Mouse (Mus musculus) kidney, postnatal 0 days (tissue): ENCODE data around the gene Hist2h2ac. TPM values are rescaled to one million over a fixed set of nuclear protein-coding genes. Genes with fewer than 3 reads are reported as not detected.
A peak's percentile ranks its signal among the peaks of the same experiment; 100 is the strongest.

Source experiments
- ATAC-seq: fragments of 200-750 bp; cut with Nextera tagmentation; replicated peaks from 2 replicates; pipeline ENCODE4 v1.8.0; 2017; ENCODE audit warnings: low read depth, moderate number of reproducible peaks, moderate TSS enrichment, moderate library complexity; ENCODE audit not compliant: low FRiP score
- DNase-seq: peaks from one replicate; pipeline ENCODE4 v3.0.0-alpha.2; 2016; ENCODE audit warnings: low spot score
- H3K27ac ChIP-seq: fragments of 300-500 bp; sonication (generic); 2 replicates; pipeline ENCODE4 v1.5.1; 2014; ENCODE audit warnings: mild to moderate bottlenecking
- H3K27me3 ChIP-seq: fragments of 300-500 bp; sonication (generic); 2 replicates; pipeline ENCODE4 v1.6.1; 2014; ENCODE audit warnings: low read length, mixed read lengths; ENCODE audit not compliant: insufficient read depth
- H3K36me3 ChIP-seq: fragments of 300-500 bp; sonication (generic); 2 replicates; pipeline ENCODE4 v1.6.1; 2014; ENCODE audit warnings: low read length, mixed read lengths; ENCODE audit not compliant: insufficient read depth
- H3K4me1 ChIP-seq: fragments of 300-500 bp; sonication (generic); replicated peaks from 2 replicates; pipeline ENCODE4 v1.6.1; 2014; ENCODE audit warnings: antibody characterized with exemption, low read length, mixed read lengths; ENCODE audit not compliant: insufficient read depth
- H3K4me2 ChIP-seq: fragments of 300-500 bp; sonication (generic); 2 replicates; pipeline ENCODE4 v1.6.1; 2014; ENCODE audit warnings: mild to moderate bottlenecking, low read length, moderate library complexity, mixed read lengths
- H3K4me3 ChIP-seq: fragments of 300-500 bp; sonication (generic); replicated peaks from 2 replicates; pipeline ENCODE4 v1.5.1; 2014; ENCODE audit warnings: low read depth, low read length
- H3K9ac ChIP-seq: fragments of 300-500 bp; sonication (generic); 2 replicates; pipeline ENCODE4 v1.6.1; 2014; ENCODE audit warnings: low read depth, low read length
- H3K9me3 ChIP-seq: fragments of 300-500 bp; sonication (generic); replicated peaks from 2 replicates; pipeline ENCODE4 v1.6.1; 2016; ENCODE audit warnings: low read length, inconsistent platforms, mixed read lengths
- CTCF ChIP-seq: IDR thresholded peaks from 2 replicates; pipeline ENCODE4 v1.5.1; 2016; ENCODE audit warnings: antibody characterized with exemption, low read depth, mild to moderate bottlenecking, moderate library complexity
- WGBS: fragments of 180-500 bp; shearing (Covaris S2); extraction: QIAGEN DNeasy Blood & Tissue Kit; methylation state at CpG from one replicate; pipeline ENCODE4 v1.1.7; 2014; 5-methylcytosine and 5-hydroxymethylcytosine counted together
- polyA plus RNA-seq: library from polyadenylated mRNA; unstranded; fragments of >200 nt; fragmentation: Nextera tagmentation; extraction: Ambion mirVana; gene quantifications from 2 replicates; pipeline ENCODE4 v1.2.1, GENCODE M21; 2015

Gene Hist2h2ac
- polyA plus RNA-seq, 1 experiment from 2014 or later: 7.5 TPM

DNA sequence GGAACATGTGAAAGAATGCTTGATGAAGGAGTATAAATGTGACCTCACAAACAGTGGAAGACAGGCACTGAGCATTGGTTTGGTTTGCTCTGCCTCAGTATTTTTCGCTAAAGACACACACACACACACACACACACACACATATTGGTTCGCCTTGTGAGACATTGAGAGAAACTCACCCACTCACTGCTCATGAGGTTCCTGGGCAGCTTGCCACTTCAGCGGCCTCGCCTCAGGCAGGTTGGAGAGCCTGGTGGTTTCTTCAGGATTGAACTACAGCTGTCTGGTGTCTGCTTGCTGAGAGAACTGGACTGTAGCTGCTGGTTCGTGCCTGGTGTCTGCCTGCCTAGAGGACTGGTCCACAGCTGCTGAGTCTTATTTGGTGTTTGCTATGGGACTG is 39.5 kb upstream of the Hist2h2ac start:
- no peak for TF ChIP-seq CTCF
- 92% methylated on average over 5 of the region's 5 CpGs for WGBS
- Histone ChIP-seq H3K4me3 (no peak overlapping the region), H3K9me3 (no peaks in the 10 kb centered on the region), H3K36me3 (no peaks in the 10 kb centered on the region), H3K4me2 (no peak overlapping the region), H3K9ac (no peak overlapping the region), H3K27ac (no peak overlapping the region), H3K4me1 (peaks cover 9% of the 10 kb centered on the region; the same call in 1 of the 2 replicates), H3K27me3 (no peaks in the 10 kb centered on the region)
- ATAC-seq: no peak
- no peak for DNase-seq

DNA sequence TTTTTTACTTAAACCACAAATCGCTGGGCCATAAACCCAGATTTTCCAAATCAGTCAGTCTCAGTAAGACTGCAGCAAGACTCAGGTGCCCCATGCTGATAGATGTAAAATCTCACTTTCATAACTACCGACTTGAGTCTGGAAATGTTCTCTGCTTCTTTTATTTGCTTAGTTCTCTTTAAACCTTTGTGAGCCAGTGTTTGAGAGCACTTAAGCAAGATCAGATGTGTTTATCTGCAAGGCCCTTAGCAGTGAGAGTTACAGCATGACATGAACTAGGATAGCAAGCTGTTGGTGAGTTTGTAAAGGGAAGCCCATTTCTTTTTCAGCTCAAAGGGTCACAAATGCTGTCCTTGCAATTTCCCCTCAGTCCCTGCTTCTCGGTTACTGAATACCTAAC is 36.5 kb upstream of the Hist2h2ac start:
- ATAC-seq (no peak), DNase-seq (no peak)
- H3K27me3 ChIP-seq: no peaks in the 10 kb centered on the region
- no peak overlapping the region for H3K27ac ChIP-seq
- H3K36me3 ChIP-seq: no peaks in the 10 kb centered on the region
- H3K9me3 ChIP-seq: no peaks in the 10 kb centered on the region
- no peak overlapping the region for H3K4me2 ChIP-seq
- no peak for TF ChIP-seq CTCF
- H3K4me3 ChIP-seq: no peak overlapping the region
- H3K4me1 ChIP-seq: peaks cover 3% of the 10 kb centered on the region; the same call in 1 of the 2 replicates
- no peak overlapping the region for H3K9ac ChIP-seq
- 83% methylated on average over 3 of the region's 3 CpGs for WGBS

DNA sequence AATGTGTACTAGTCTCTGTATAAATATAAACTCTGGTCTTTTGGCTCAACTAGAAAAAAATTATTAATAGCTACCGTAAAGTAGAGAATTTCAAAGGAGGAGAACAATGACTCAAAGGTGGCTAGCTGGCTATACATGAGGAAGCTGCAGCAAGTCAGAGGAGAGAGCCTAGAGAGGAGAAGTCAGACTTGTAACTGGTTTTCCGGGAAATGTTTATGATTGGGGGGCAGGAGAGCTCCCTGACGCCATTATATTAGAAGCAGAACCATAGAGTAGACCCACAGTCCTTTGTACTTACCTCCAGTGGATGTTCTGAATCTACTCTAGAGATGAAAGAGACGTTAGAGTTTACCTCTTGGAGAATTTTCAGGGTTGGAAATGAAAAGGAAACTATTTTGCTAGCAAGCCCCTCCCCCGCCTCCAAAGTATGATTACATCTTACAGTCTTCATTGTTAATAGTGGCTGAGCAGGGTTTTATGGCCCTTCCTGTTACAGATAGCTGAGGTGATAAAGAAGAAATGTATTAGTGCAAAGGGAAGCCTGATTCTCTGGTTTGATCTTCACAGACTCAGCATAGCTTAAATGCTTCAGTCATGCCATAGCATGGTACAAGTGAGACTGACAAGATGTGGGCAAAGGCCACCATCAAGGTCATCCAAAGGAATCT is 35.4 kb upstream of the Hist2h2ac start:
- H3K4me2 ChIP-seq: no peak overlapping the region

DNA sequence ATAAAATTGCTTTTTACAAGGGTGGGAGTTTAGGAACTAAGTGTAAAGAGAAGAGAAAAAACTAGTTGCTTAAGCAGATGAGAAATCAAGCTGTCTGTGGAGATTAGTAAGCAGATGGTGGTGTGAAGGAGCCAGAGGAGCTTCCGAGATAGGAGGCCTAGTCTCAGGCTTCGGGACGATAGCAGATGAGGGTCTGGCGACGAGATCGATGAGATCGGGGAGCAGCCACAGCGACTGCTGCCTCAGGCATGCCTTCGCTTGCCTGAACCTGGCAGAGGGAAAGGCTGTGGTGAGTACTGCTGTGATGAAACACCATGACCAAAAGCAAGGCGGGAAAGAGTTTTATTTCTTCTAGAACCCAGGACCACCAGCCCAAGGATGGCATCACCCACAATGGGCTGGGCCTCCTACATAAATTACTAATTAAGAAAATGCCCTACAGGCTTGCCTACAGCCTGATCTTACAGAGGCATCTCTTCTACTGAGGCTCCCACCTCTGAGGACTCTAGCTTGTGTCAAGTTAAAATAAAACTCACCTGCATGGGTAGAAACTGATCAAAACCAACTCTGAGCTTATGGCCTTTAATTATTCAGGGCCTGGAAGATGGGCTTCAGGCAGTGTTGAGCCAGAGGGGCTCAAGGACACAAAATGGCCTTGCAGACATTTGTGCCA is 34.1 kb upstream of the Hist2h2ac start:
- whole genome bisulfite sequencing: 56% methylated on average over 10 of the region's 10 CpGs
- ATAC-seq (no peak), DNase-seq (peak; percentile 32)
- Histone ChIP-seq H3K4me3 (no peak overlapping the region), H3K4me1 (no peaks in the 10 kb centered on the region), H3K9me3 (no peaks in the 10 kb centered on the region), H3K36me3 (no peaks in the 10 kb centered on the region), H3K9ac (no peak overlapping the region), H3K27me3 (no peaks in the 10 kb centered on the region), H3K27ac (no peak overlapping the region), H3K4me2 (no peak overlapping the region)
- TF ChIP-seq CTCF: no peak

More for the DNA sequence above, 35.4 kb upstream of the Hist2h2ac start:
- Histone ChIP-seq H3K9me3 (no peaks in the 10 kb centered on the region), H3K4me3 (no peak overlapping the region), H3K9ac (no peak overlapping the region), H3K4me1 (no peaks in the 10 kb centered on the region), H3K27ac (peak overlapping the region; percentile 22; the same call in 1 of the 2 replicates), H3K27me3 (no peaks in the 10 kb centered on the region), H3K36me3 (no peaks in the 10 kb centered on the region)
- no peak for DNase-seq
- ATAC-seq: no peak
- no peak for TF ChIP-seq CTCF
- 66% methylated on average over 5 of the region's 5 CpGs for WGBS

DNA sequence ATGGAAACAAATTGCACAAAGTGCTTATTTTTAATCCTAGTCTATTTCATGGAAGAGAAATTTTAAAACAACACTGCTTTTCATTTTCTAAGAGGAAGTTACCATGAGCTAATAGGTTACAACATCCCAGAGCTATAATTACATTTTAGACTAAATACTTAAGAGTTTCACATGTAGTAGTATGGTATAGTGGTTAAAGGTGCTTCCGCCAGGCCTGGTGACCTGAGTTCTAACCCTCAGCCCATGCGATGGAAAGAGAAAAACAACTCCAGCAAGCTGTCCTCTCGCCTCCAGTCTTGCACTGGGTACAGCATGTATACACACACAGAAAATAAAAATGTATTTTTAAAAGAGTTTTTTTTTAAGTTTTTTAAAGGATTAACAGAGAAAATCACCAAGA is 31.1 kb upstream of the Hist2h2ac start:
- 89% methylated on average over 3 of the region's 3 CpGs for WGBS
- no peak overlapping the region for H3K9ac ChIP-seq
- no peak for TF ChIP-seq CTCF
- H3K4me1 ChIP-seq: no peaks in the 10 kb centered on the region; the same call in 1 of the 2 replicates
- H3K27ac ChIP-seq: no peak overlapping the region
- H3K4me3 ChIP-seq: no peak overlapping the region
- DNase-seq: no peak
- H3K4me2 ChIP-seq: no peak overlapping the region
- H3K9me3 ChIP-seq: no peaks in the 10 kb centered on the region
- ATAC-seq: no peak
- H3K27me3 ChIP-seq: no peaks in the 10 kb centered on the region
- H3K36me3 ChIP-seq: no peaks in the 10 kb centered on the region

DNA sequence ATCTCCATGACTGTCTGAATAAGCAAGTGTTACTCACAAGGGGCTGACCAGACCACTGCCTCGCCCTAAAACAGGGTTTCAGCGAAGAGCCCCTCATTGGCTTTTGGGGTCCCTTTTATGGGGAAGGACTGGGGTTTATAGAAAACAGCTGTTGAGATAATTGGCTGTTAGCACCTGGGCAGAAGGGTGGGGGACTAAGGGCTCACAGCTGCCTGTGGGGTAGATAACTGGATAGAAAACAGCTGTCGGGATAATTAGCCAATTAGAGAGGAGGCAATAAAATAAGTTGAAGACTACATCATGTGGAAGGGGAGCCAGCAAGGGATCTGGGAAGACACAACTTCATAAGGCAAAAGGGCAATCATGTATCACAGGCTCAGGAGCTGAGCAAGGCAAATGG is 30.2 kb upstream of the Hist2h2ac start:
- no peak for TF ChIP-seq CTCF
- no peaks in the 10 kb centered on the region for H3K36me3 ChIP-seq
- ATAC-seq (no peak), DNase-seq (no peak)
- H3K4me1 ChIP-seq: no peaks in the 10 kb centered on the region; the same call in 1 of the 2 replicates
- no peaks in the 10 kb centered on the region for H3K9me3 ChIP-seq
- 50% methylated on average over 3 of the region's 3 CpGs for WGBS
- no peak overlapping the region for H3K4me2 ChIP-seq
- no peak overlapping the region for H3K4me3 ChIP-seq
- no peaks in the 10 kb centered on the region for H3K27me3 ChIP-seq
- H3K9ac ChIP-seq: no peak overlapping the region
- 0 out of 2 replicates have a peak overlapping the region, but pooled peaks have one; percentile 25 for H3K27ac ChIP-seq
